Mouse (Mus musculus): ENCODE measurements around the gene Cldn2. TPM values are rescaled to one million over a fixed set of nuclear protein-coding genes. Genes with fewer than 3 reads are reported as not detected.

The Cldn2 gene
- total and polyA plus RNA-seq, 3 experiments: not detected

- Histone ChIP-seq H3K79me2 (ENCODE audit: control insufficient read depth, insufficient read depth, low read length, poor library complexity) (no peaks in the 10 kb centered on the region), H3K36me3 (ENCODE audit: control insufficient read depth in 1 of 2, insufficient read depth in 2 of 2, low read length in 2 of 2) (peaks cover 0 to 25% of the 10 kb centered on the region in 2 experiments; a peak in 2 of 4 replicates), H3K9ac (ENCODE audit: control insufficient read depth, low read depth, low read length, poor library complexity, severe bottlenecking) (no peak overlapping the region; the same call in 1 of the 2 replicates), H3K27ac (ENCODE audit: control insufficient read depth, low read depth, low read length) (peak overlapping the region; percentile 43; the same call in 1 of the 2 replicates), H3K27me3 (ENCODE audit: control insufficient read depth in 1 of 2, insufficient read depth in 2 of 2, low read length in 2 of 2) (no peaks in the 10 kb centered on the region), H3K9me3 (replicated peaks; ENCODE audit: insufficient read depth, low read length) (no peaks in the 10 kb centered on the region), H3K4me3 (ENCODE audit: control insufficient read depth in 1 of 2, insufficient read depth in 1 of 2, low read depth in 2 of 2, low read length in 2 of 2) (peak overlapping the region in 1 of 2 experiments; percentile 24; a peak in 1 of 4 replicates), H3K4me1 (ENCODE audit: control insufficient read depth in 1 of 2, insufficient read depth in 2 of 2, low read length in 2 of 2) (peaks cover 14% of the 10 kb centered on the region in 2 experiments)
- peak; percentile 50 for DNase-seq (ENCODE audit: low read depth, low spot score)
- TF ChIP-seq MAZ (IDR thresholded peaks at IDR 0.05; ENCODE audit: low read depth, low read length): no peak
- no peak for TF ChIP-seq GABPA (IDR thresholded peaks at IDR 0.05; ENCODE audit: low read depth, low read length)
- no peak for TF ChIP-seq NELFE (IDR thresholded peaks at IDR 0.05; ENCODE audit: low read depth, low read length)
- peak; percentile 47 for TF ChIP-seq RAD21 (IDR thresholded peaks at IDR 0.05; ENCODE audit: low read depth, low read length)
- peak; percentile 71 for TF ChIP-seq GATA1 (IDR thresholded peaks at IDR 0.05; ENCODE audit: low read depth, low read length)
- TF ChIP-seq UBTF (IDR thresholded peaks at IDR 0.05; ENCODE audit: borderline replicate concordance, insufficient read depth, low read depth, low read length): no peak
- no peak for TF ChIP-seq TBP (IDR thresholded peaks at IDR 0.05; ENCODE audit: low read depth, low read length)
- peak; percentile 49; the same call in 1 of the 2 replicates for TF ChIP-seq MYC (IDR thresholded peaks at IDR 0.05; ENCODE audit: low read depth, low read length)
- TF ChIP-seq ZNF384 (IDR thresholded peaks at IDR 0.05; ENCODE audit: low read depth, low read length): peak; percentile 90
- no peak for TF ChIP-seq USF2 (IDR thresholded peaks at IDR 0.05; ENCODE audit: borderline replicate concordance in 1 of 2, insufficient read depth in 1 of 2, low read depth in 1 of 2, low read length in 2 of 2)
- TF ChIP-seq BHLHE40 (IDR thresholded peaks at IDR 0.05; ENCODE audit: borderline replicate concordance, low read depth, low read length): no peak
- TF ChIP-seq TCF12 (IDR thresholded peaks at IDR 0.05; ENCODE audit: low read depth, low read length): peak; percentile 39; the same call in 1 of the 2 replicates
- no peak for TF ChIP-seq POLR2A (IDR thresholded peaks at IDR 0.05; ENCODE audit: control insufficient read depth in 1 of 2, insufficient read depth in 1 of 2, low read depth in 1 of 2, low read length in 2 of 2, poor library complexity in 1 of 2)
- TF ChIP-seq EP300 (IDR thresholded peaks at IDR 0.05; ENCODE audit: low read depth in 1 of 2, low read length in 2 of 2): peak; percentile 72 to 75
- no peak for TF ChIP-seq POLR2AphosphoS5 (IDR thresholded peaks at IDR 0.05; ENCODE audit: borderline replicate concordance, low read depth, low read length)
- TF ChIP-seq USF1 (IDR thresholded peaks at IDR 0.05; ENCODE audit: low read depth, low read length): no peak
- TF ChIP-seq ELF1 (IDR thresholded peaks at IDR 0.05; ENCODE audit: low read depth, low read length): no peak
- TF ChIP-seq CTCF (IDR thresholded peaks at IDR 0.05 in 2 of 3, conservative IDR thresholded peaks at IDR 0.05 in 1 of 3; ENCODE audit: control insufficient read depth in 1 of 3, insufficient read depth in 1 of 3, low read depth in 2 of 3, low read length in 3 of 3, poor library complexity in 1 of 3, severe bottlenecking in 1 of 3): peak in 1 of 3 experiments; percentile 34; a peak in 2 of 6 replicates
- TF ChIP-seq E2F4 (IDR thresholded peaks at IDR 0.05; ENCODE audit: borderline replicate concordance, low read depth, low read length): no peak
- peak; percentile 46 for TF ChIP-seq SMC3 (IDR thresholded peaks at IDR 0.05; ENCODE audit: low read depth, low read length)
- no peak for TF ChIP-seq MXI1 (IDR thresholded peaks at IDR 0.05; ENCODE audit: low read depth, low read length)
- no peak for TF ChIP-seq POLR2AphosphoS2 (IDR thresholded peaks at IDR 0.05; ENCODE audit: low read length)
- TF ChIP-seq RCOR1 (IDR thresholded peaks at IDR 0.05; ENCODE audit: low read depth, low read length): no peak
- TF ChIP-seq ETS1 (IDR thresholded peaks at IDR 0.05; ENCODE audit: low read depth, low read length): peak; percentile 29; the same call in 1 of the 2 replicates
- TF ChIP-seq ZKSCAN1 (IDR thresholded peaks at IDR 0.05; ENCODE audit: low read depth, low read length): no peak
- TF ChIP-seq ZC3H11A (IDR thresholded peaks at IDR 0.05; ENCODE audit: low read depth, low read length): peak; percentile 58
- TF ChIP-seq HCFC1 (IDR thresholded peaks at IDR 0.05; ENCODE audit: low read depth, low read length): 0 out of 2 replicates have a peak, but pooled peaks have one; percentile 23
- no peak for TF ChIP-seq CHD1 (IDR thresholded peaks at IDR 0.05; ENCODE audit: low read depth, low read length)
- no peak for TF ChIP-seq KAT2A (conservative IDR thresholded peaks at IDR 0.05; ENCODE audit: low read depth, low read length)
- no peak for TF ChIP-seq CHD2 (IDR thresholded peaks at IDR 0.05; ENCODE audit: low read length)
- no peak for TF ChIP-seq NRF1 (IDR thresholded peaks at IDR 0.05; ENCODE audit: insufficient read depth, low read depth, low read length, poor library complexity, severe bottlenecking)
- TF ChIP-seq JUND (IDR thresholded peaks at IDR 0.05; ENCODE audit: low read depth, low read length): no peak
- TF ChIP-seq ZMIZ1 (IDR thresholded peaks at IDR 0.05; ENCODE audit: low read depth, low read length): no peak
- TF ChIP-seq TAL1 (IDR thresholded peaks at IDR 0.05; ENCODE audit: low read length): no peak
- 0 out of 2 replicates have a peak, but pooled peaks have one; percentile 12 for TF ChIP-seq MYB (IDR thresholded peaks at IDR 0.05; ENCODE audit: low read depth, low read length)
- no peak for TF ChIP-seq MAFK (IDR thresholded peaks at IDR 0.05; ENCODE audit: borderline replicate concordance, low read depth, low read length)
Observed at GRCm38 (mm10) chrX:139828363-139829092, 27.9 kb downstream of the Cldn2 start.
